Mouse (Mus musculus) MEL (cell line): ENCODE measurements around the gene Mnt. TPM values are rescaled to one million over a fixed set of nuclear protein-coding genes. Genes with fewer than 3 reads are reported as not detected.

Experiments
- DNase-seq: peaks from one replicate; pipeline ENCODE4 v3.0.0; 2011; ENCODE audit warnings: low read depth, low spot score
- H3K27ac ChIP-seq: 2 replicates; pipeline ENCODE4 v1.5.1; 2012; ENCODE audit warnings: low read depth, mild to moderate bottlenecking, control low read depth, low read length, moderate library complexity; ENCODE audit not compliant: control insufficient read depth
- H3K27me3 ChIP-seq, 2 experiments: fragments of 150-350 bp in 1 of 2; sonication (generic) in 1 of 2; 2 replicates each; pipeline ENCODE4 v1.6.1; 2012; ENCODE audit warnings: low read length in 2 of 2, mild to moderate bottlenecking in 2 of 2, improper control_type of control experiment in 1 of 2, moderate library complexity in 1 of 2; ENCODE audit not compliant: insufficient read depth in 2 of 2, control insufficient read depth in 1 of 2
- H3K36me3 ChIP-seq, 2 experiments: 2 replicates each; pipeline ENCODE4 v1.6.1; 2012 to 2014; ENCODE audit warnings: low read length in 2 of 2, improper control_type of control experiment in 1 of 2, inconsistent platforms in 1 of 2, mild to moderate bottlenecking in 1 of 2; ENCODE audit not compliant: insufficient read depth in 2 of 2, control insufficient read depth in 1 of 2
- H3K4me1 ChIP-seq, 2 experiments: fragments of 150-350 bp in 1 of 2; sonication (generic) in 1 of 2; 2 replicates each; pipeline ENCODE4 v1.6.1; 2012; ENCODE audit warnings: low read length in 2 of 2, improper control_type of control experiment in 1 of 2, mild to moderate bottlenecking in 1 of 2; ENCODE audit not compliant: insufficient read depth in 2 of 2, control insufficient read depth in 1 of 2
- H3K4me3 ChIP-seq, 2 experiments: fragments of 150-350 bp in 1 of 2; sonication (generic) in 1 of 2; 2 replicates each; pipeline ENCODE4 v1.5.1; 2012; ENCODE audit warnings: low read depth in 2 of 2, low read length in 2 of 2, mild to moderate bottlenecking in 2 of 2, moderate library complexity in 2 of 2, control low read depth in 1 of 2, improper control_type of control experiment in 1 of 2; ENCODE audit not compliant: control insufficient read depth in 1 of 2, insufficient read depth in 1 of 2
- H3K79me2 ChIP-seq: 2 replicates; pipeline ENCODE4 v1.6.1; 2012; ENCODE audit warnings: mild to moderate bottlenecking, low read length, moderate library complexity; ENCODE audit not compliant: control insufficient read depth, poor library complexity, insufficient read depth
- H3K9ac ChIP-seq: 2 replicates; pipeline ENCODE4 v1.6.1; 2012; ENCODE audit warnings: low read depth, mild to moderate bottlenecking, control low read depth, low read length, moderate library complexity; ENCODE audit not compliant: control insufficient read depth, poor library complexity, severe bottlenecking
- H3K9me3 ChIP-seq: fragments of 150-350 bp; sonication (generic); replicated peaks from 2 replicates; pipeline ENCODE4 v1.6.1; 2012; ENCODE audit warnings: mild to moderate bottlenecking, low read length, improper control_type of control experiment, moderate library complexity; ENCODE audit not compliant: insufficient read depth
- CTCF ChIP-seq, 3 experiments: IDR thresholded peaks in 2 of 3; conservative IDR thresholded peaks in 1 of 3; 2 replicates each; pipeline ENCODE4 v1.5.1; 2011 to 2012; ENCODE audit warnings: low read length in 3 of 3, low read depth in 2 of 3, mild to moderate bottlenecking in 2 of 3, improper control_type of control experiment in 1 of 3, inconsistent platforms in 1 of 3, mixed read lengths in 1 of 3, moderate library complexity in 1 of 3; ENCODE audit not compliant: control insufficient read depth in 1 of 3, insufficient read depth in 1 of 3, poor library complexity in 1 of 3, severe bottlenecking in 1 of 3
- MXI1 ChIP-seq: IDR thresholded peaks from 2 replicates; pipeline ENCODE4 v1.6.1; 2011; ENCODE audit warnings: mild to moderate bottlenecking, low read depth, low read length, improper control_type of control experiment
- MYC ChIP-seq: IDR thresholded peaks from 2 replicates; pipeline ENCODE4 v1.6.1; 2011; ENCODE audit warnings: low read depth, mild to moderate bottlenecking, low read length, improper control_type of control experiment, moderate library complexity
- NRF1 ChIP-seq: IDR thresholded peaks from 2 replicates; pipeline ENCODE4 v1.6.1; 2014; ENCODE audit warnings: low read depth, mild to moderate bottlenecking, inconsistent platforms, low read length, improper control_type of control experiment, moderate library complexity; ENCODE audit not compliant: poor library complexity, insufficient read depth, severe bottlenecking
- POLR2A ChIP-seq, 2 experiments: IDR thresholded peaks; 2 replicates each; pipeline ENCODE4 v1.6.1; 2011 to 2012; ENCODE audit warnings: low read length in 2 of 2, mild to moderate bottlenecking in 2 of 2, control low read depth in 1 of 2, improper control_type of control experiment in 1 of 2, low read depth in 1 of 2, moderate library complexity in 1 of 2; ENCODE audit not compliant: control insufficient read depth in 1 of 2, insufficient read depth in 1 of 2, poor library complexity in 1 of 2
- RCOR1 ChIP-seq: IDR thresholded peaks from 2 replicates; pipeline ENCODE4 v1.6.1; 2012; ENCODE audit warnings: low read depth, mild to moderate bottlenecking, inconsistent platforms, low read length, improper control_type of control experiment
- SIN3A ChIP-seq: IDR thresholded peaks from 2 replicates; pipeline ENCODE4 v1.6.1; 2012; ENCODE audit warnings: low read length, improper control_type of control experiment, inconsistent platforms
- SMC3 ChIP-seq: IDR thresholded peaks from 2 replicates; pipeline ENCODE4 v1.6.1; 2011; ENCODE audit warnings: low read depth, low read length, improper control_type of control experiment
- UBTF ChIP-seq: IDR thresholded peaks from 2 replicates; pipeline ENCODE4 v1.6.1; 2012; ENCODE audit warnings: low read depth, mild to moderate bottlenecking, inconsistent platforms, low read length, improper control_type of control experiment, moderate library complexity, borderline replicate concordance; ENCODE audit not compliant: insufficient read depth
- ZMIZ1 ChIP-seq: IDR thresholded peaks from 2 replicates; pipeline ENCODE4 v1.6.1; 2012; ENCODE audit warnings: low read depth, mild to moderate bottlenecking, inconsistent platforms, low read length, improper control_type of control experiment, moderate library complexity
- polyA plus RNA-seq, 2 experiments: library from polyadenylated mRNA; stranded (reverse) in 1 of 2; unstranded in 1 of 2; fragments of >175 nt in 1 of 2; fragments of >200 nt in 1 of 2; gene quantifications; 2 replicates each; pipeline versions ENCODE4 v1.2.1 to v1.2.4; 2012; ENCODE audit warnings: low replicate concordance in 2 of 2, low read depth in 1 of 2; ENCODE audit not compliant: insufficient read length in 2 of 2, insufficient read depth in 1 of 2, missing spikeins in 1 of 2
- total RNA-seq: library from RNA; depleted of rRNA; stranded (reverse); fragments of 300-350 nt; gene quantifications from 2 replicates; pipeline ENCODE4 v1.2.3, GENCODE M21; 2012

The Mnt gene
- total and polyA plus RNA-seq, 3 experiments, result 5.8 to 37.3 TPM; not detected in 1

GRCm38 (mm10) chr11:74876801-74877200, 46.1 kb downstream of the Mnt start:
- Histone ChIP-seq H3K9me3 (no peaks in the 10 kb centered on the region), H3K27me3 (no peaks in the 10 kb centered on the region), H3K4me3 (no peak overlapping the region), H3K36me3 (no peaks in the 10 kb centered on the region), H3K4me1 (no peaks in the 10 kb centered on the region), H3K9ac (no peak overlapping the region), H3K79me2 (no peaks in the 10 kb centered on the region), H3K27ac (no peak overlapping the region)
- DNase-seq, result no peak
- TF ChIP-seq NRF1 (no peak), RCOR1 (no peak)

- no peaks in the 10 kb centered on the region for H3K36me3 ChIP-seq
- no peak overlapping the region for H3K9ac ChIP-seq
- no peak for TF ChIP-seq ZMIZ1
- TF ChIP-seq SIN3A, result no peak
- TF ChIP-seq, all 39 proteins: peak for 0
These were observed 50.3 kb downstream of the Mnt start for GRCm38 (mm10) chr11:74880999-74881398.

GRCm38 (mm10) chr11:74881979-74882378, 51.3 kb downstream of the Mnt start:
- no peak for DNase-seq
- H3K4me1 ChIP-seq, result no peaks in the 10 kb centered on the region
- TF ChIP-seq MYC (no peak), CTCF (IDR thresholded peaks at IDR 0.05 in 2 of 3, conservative IDR thresholded peaks at IDR 0.05 in 1 of 3; ENCODE audit: control insufficient read depth in 1 of 3, insufficient read depth in 1 of 3, low read depth in 2 of 3, low read length in 3 of 3, poor library complexity in 1 of 3, severe bottlenecking in 1 of 3) (no peak), SMC3 (no peak)
- TF ChIP-seq, all 39 proteins: peak for 0
- Histone ChIP-seq H3K9me3 (no peaks in the 10 kb centered on the region), H3K27ac (no peak overlapping the region), H3K27me3 (no peaks in the 10 kb centered on the region), H3K79me2 (no peaks in the 10 kb centered on the region), H3K4me3 (no peak overlapping the region), H3K36me3 (no peaks in the 10 kb centered on the region), H3K9ac (no peak overlapping the region)

More at GRCm38 (mm10) chr11:74880999-74881398, 50.3 kb downstream of the Mnt start:
- Histone ChIP-seq H3K9me3 (no peaks in the 10 kb centered on the region), H3K4me3 (no peak overlapping the region), H3K79me2 (no peaks in the 10 kb centered on the region), H3K4me1 (no peaks in the 10 kb centered on the region), H3K27me3 (no peaks in the 10 kb centered on the region), H3K27ac (no peak overlapping the region)
- DNase-seq, result no peak

- Histone ChIP-seq H3K79me2 (no peaks in the 10 kb centered on the region), H3K27me3 (no peaks in the 10 kb centered on the region), H3K9me3 (no peaks in the 10 kb centered on the region), H3K9ac (no peak overlapping the region), H3K27ac (no peak overlapping the region), H3K4me3 (no peak overlapping the region), H3K36me3 (no peaks in the 10 kb centered on the region), H3K4me1 (no peaks in the 10 kb centered on the region)
- TF ChIP-seq UBTF, result no peak
- TF ChIP-seq POLR2A (IDR thresholded peaks at IDR 0.05; ENCODE audit: control insufficient read depth in 1 of 2, insufficient read depth in 1 of 2, low read depth in 1 of 2, low read length in 2 of 2, poor library complexity in 1 of 2), result no peak
- TF ChIP-seq NRF1, result no peak
- no peak for TF ChIP-seq MXI1
- no peak for DNase-seq
These were observed 52.4 kb downstream of the Mnt start for GRCm38 (mm10) chr11:74883098-74883497.
